Mouse (Mus musculus) cerebellum, postnatal 4 days (tissue): ENCODE data around the gene Aco2.

Experiments
- DNase-seq, 2 experiments: peaks; one replicate each; pipeline ENCODE4 v3.0.0; 2022; ENCODE audit warnings: low spot score in 2 of 2, mixed read lengths in 1 of 2

Gene Aco2

DNA sequence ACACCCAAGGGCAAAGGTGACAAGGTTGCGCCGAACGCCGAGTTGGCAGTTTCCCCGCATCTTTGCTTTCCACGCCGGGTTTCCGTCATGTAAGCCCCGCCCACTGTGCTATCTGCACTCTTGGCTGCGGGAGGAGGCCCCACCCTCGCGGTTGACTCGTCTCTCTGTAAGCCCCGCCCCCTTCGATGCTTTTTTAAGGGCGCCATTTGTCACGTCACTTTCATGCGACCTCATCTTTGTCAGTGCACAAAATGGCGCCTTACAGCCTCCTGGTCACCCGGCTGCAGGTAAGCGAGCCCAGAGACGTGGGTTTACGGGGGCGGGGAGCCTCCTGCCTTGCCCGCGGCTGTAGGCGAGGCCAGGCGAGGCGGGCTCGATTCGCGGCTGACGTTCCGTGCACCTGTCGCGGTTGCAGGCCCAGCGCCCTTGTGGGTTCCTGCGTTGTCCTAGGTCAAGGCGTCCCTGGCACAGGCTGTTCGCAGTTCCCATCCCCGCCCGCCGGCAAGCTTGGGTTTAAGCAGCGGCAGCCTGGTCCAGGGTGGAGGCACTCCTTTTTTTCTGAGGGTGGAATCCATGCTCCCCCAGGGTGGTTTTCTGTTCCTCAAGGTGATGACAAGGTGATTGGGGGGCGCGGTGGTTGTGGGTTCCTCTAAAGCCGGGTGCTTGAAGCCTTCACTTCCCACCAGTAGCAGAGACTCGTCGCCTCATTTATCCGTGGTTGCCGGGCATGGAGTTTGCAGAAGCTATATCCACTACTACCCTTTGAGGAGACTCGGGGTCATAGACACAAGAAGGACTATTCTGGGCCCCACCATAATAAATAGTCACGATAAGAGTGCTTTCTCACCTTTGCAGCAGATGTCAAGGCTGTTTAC, at the start of gene Aco2:
Aco2 (plus strand) TSS at position 48 of the 875 bp plus-strand sequence.
- peak; percentile 97 to 99 for DNase-seq

- DNase-seq, result no peak
Observed at GRCm38 (mm10) chr15:81822631-81823030, 49.5 kb upstream of the Aco2 start.

DNA sequence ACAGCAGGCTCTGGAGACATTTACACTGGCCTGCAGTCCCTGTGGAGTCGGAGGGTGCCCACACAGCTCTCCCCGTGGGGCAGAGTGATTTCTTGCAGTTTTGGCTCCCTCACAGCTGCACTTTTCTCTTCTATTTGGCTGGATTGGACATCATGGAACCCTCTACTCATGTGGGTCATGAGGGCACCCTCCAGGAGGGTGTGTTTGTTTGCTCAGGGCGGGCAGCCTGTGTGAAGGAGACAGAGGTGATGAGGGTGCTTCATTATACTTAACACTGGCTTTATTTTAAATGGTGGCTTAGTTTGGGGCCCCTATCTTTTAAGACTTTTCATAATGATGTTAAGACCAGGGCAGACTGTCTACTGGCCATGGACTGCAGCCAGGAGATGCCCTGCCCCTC, 47.3 kb upstream of the Aco2 start:
- no peak for DNase-seq

DNA sequence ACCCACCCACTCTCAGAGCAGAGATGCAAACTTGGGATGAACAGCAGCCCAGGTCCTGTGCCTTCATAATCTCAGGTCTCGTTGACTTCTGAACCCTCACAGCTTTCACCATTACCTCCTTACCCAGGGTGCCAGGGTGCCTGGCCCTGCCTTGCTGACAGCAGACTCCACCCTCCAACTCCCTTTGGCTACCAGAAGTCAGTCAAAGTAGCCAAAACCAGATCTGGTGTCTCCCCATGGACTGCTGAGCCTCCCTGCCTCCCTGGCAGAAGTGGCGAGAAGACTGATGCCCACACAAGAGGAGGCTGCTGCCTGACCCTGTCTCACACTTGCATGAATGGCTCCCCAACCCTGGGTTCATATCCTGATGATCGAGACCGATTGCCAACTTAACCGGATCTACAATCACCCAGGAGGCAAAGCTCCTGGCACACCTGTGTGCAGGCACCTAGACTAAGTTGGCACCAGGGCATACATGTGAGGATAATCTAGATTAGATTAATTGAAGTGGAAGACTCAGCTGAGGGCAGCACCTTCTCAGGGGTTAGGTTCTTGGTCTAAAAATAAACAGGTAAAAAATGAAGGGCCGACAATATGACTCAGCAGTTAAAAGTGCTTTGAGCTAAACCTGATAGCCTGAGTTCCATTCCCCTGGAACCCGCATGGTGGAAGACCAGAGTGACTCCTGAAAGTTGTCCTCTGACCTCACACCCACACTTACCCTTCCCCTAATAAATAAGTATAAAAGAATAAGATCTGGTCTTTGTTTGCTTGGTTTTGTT, 43.5 kb upstream of the Aco2 start:
- no peak for DNase-seq

- DNase-seq, result no peak
Observed at GRCm38 (mm10) chr15:81829208-81829580, 42.9 kb upstream of the Aco2 start.

DNA sequence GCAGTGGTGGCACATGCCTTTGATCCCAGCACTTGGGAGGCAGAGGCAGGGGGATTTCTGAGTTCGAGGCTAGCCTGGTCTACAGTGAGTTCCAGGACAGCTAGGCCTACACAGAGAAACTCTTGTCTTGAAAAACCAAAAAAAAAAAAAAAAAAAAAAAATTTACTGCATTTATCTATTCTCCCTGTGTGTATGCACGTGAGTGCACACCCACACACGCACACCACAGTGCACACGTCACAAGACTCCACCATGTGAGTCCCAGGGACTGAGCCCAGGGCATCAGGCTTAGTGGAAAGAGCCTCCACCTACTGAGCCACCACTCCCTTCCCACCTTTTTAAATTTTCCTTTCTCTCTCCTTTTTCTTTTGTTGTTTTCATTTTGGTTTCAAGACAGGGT, 41.6 kb upstream of the Aco2 start:
- DNase-seq, result no peak

DNA sequence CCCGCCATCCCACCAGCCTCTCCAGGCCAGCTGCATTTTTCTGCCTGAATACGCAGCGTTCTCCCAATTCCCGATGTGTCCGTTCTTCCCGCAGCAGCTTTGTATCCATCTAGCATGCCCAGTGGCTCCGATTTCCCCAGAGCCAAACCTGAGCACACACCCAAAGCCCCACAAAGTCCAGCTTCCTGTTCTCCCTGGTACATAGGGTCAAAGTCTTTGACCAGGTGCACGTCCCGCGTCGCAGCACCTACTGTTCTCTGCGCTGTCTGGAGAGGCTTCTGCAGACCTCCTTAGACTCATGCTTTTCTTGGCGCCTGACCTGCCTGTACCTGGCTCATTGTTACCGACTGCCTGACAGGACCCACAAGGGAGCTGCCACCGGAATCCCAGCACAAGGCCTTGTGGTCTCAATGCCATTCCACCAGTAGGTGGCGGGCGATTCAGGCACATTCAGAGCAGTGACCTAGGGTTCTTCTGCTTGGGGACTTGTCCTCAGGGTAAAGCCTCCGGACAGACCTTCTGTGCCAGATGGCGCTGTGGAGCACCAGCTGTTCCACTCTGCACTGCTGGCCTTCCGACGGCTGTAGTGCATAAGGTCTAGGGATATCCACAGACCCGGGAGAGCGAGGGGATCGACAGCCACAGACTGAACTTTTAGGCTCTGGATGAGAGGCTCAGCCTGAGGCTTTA, 40.8 kb upstream of the Aco2 start:
- DNase-seq, result peak; percentile 78 to 91

GRCm38 (mm10) chr15:81832219-81832618, 39.9 kb upstream of the Aco2 start:
- DNase-seq, result no peak

DNA sequence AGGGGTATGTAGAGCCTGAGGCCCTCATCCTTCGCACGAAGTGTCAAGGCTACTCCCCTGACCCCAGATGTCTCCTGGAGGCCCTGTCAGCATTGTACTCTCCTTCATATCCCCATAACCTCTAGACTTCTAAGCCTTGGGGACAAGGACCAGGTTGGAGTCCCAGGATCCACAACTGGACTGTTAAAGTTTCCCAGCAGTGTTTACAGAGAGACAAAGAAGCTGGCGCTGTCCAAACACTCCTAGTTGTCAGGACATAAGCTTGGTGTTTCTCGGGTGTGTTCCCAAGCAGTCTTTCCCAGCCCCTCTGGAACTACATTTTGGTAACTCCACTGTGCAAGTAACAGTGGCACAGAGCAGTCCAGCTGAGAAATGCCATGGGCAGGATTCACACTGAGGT, 38.6 kb upstream of the Aco2 start:
- no peak for DNase-seq

DNA sequence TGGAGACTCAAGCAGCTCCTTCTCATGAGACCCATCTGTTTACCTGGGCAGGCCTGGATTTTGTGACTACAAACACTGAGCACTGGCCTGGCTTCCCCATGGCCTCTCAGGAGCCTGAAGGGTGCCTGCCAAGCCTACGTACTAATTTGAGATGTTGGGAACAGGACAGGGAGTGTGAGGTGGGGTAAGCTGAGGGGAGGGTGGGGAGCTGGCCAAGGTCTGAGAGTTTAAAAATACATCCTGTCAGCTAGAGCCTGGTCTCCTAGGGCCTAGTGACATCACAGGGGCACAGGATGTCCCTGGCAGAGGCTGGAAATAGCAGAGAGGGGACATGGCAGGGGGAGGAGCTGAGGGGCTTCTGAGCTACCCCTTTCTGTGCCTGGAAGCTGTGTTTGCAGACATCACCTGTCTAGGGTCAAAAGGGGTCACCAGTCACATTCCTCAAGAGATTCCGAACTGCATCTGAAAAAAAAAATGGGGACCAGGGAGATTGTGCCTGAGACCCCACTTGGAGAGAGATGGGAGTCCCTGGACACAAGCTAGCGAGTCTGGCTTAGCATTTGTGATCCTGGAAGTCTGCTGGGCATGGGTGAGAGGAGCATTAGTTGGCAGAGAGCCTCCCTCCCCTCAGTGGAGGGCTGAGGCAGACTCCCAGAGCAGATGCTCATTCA, 37.8 kb upstream of the Aco2 start:
- no peak for DNase-seq

GRCm38 (mm10) chr15:81835007-81835880, 36.9 kb upstream of the Aco2 start:
- DNase-seq, result no peak

GRCm38 (mm10) chr15:81836124-81836821, 35.8 kb upstream of the Aco2 start:
- peak in 1 of 2 experiments; percentile 34 for DNase-seq

- DNase-seq, result no peak
Observed at GRCm38 (mm10) chr15:81836966-81837920, 34.9 kb upstream of the Aco2 start.

GRCm38 (mm10) chr15:81838554-81839235, 33.4 kb upstream of the Aco2 start:
- DNase-seq, result no peak

DNA sequence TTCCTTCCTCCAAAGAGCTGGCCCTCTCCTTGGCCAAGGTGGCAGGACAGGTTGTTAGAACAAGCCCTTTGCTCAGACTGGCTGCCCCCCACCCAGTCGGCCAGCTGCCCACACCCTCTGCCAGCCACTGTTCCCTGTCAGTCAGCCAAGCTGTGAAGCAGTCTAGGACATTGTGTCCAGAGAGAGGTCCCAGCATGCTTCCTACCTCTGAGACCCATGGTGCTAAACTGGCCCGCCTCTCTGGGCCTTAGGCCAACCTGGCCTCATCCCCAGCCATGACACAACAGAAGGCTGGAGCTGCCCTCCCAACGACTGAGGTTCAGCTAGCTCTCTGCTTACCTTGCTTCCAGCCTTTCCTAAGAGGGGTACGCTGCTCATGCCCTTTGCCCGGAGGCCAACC, 32.5 kb upstream of the Aco2 start:
- peak; percentile 41 to 82 for DNase-seq

DNA sequence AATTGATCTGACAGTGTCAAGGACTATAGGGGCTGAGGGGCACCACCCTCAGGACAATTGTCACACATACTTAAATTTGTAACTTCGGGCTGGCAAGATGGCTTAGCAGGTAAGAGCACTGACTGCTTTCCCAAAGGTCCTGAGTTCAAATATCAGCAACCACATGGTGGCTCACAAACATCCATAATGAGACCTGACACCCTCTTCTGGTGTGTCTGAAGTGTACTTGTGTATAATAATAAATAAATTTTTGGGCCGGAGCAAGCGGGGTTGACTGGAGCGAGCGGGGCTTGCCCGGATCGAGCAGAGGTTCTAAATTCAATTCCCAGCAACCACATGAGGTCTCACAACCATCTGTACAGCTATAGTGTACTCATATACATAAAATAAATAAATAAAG, 31.8 kb upstream of the Aco2 start:
- DNase-seq, result no peak

- no peak for DNase-seq
Observed at GRCm38 (mm10) chr15:81842275-81842674, 29.8 kb upstream of the Aco2 start.

DNA sequence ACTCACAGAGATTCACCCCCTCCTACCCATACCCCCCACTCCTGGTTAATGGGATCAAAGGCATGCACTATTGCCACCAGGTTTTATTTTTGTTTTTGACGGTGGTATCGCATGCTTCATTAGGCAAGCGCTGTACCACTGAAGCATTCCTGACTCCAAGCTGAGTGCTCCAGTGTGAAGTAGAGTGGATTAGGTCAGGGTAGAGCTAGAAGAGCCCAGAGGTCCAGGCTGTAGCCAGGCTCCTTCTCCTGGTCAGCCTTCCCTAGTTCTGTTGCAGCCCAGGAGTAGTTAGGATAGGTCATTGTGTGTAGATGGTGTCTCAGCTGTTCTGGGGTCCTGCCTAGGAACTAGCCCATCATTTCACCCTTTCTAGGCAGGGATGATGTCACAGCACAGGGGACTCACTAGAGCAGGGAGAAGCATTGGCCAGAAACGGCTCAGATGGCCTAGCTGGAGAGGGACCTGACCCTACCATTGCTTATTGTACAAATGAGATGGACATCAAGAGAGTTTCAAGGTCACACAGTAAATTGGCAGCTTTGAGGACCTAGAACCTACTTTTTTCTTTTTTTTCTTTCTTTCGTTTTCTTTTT, 27.0 kb upstream of the Aco2 start:
- no peak for DNase-seq
